Mouse (Mus musculus) heart, postnatal 0 days (tissue): ENCODE results near the gene Ap2a1.

Experiments
- CTCF ChIP-seq: IDR thresholded peaks from 2 replicates; pipeline ENCODE4 v1.5.1; 2016; ENCODE audit warnings: antibody characterized with exemption, control low read depth, low read depth
- EP300 ChIP-seq: IDR thresholded peaks from 2 replicates; pipeline ENCODE4 v1.6.1; 2016; ENCODE audit warnings: antibody characterized with exemption, low read depth

- no peak for TF ChIP-seq CTCF
- TF ChIP-seq EP300, result no peak
These were observed 32.8 kb downstream of the Ap2a1 start for GRCm38 (mm10) chr7:44896499-44896898.
